Mouse (Mus musculus) liver, embryonic 12.5 days (tissue): ENCODE data around the gene Olfr1375. TPM values are rescaled to one million over a fixed set of nuclear protein-coding genes. Genes with fewer than 3 reads are reported as not detected.
"Not testable (repeated sequence)": the region's sequence is repeated elsewhere in the genome, so short reads cannot be mapped to it uniquely, and the experiment has no call there.

Experiments
- ATAC-seq: fragments of 200-750 bp; cut with Nextera tagmentation; 2 replicates; pipeline ENCODE4 v1.8.0; 2017; ENCODE audit warnings: moderate number of reproducible peaks, mild to moderate bottlenecking, moderate library complexity
- H3K27ac ChIP-seq: fragments of 300-500 bp; sonication (generic); 2 replicates; pipeline ENCODE4 v1.5.1; 2016; ENCODE audit warnings: mild to moderate bottlenecking
- H3K27me3 ChIP-seq: fragments of 300-500 bp; sonication (generic); replicated peaks from 2 replicates; pipeline ENCODE4 v1.6.1; 2016; ENCODE audit warnings: mild to moderate bottlenecking, moderate library complexity
- H3K36me3 ChIP-seq: fragments of 300-500 bp; sonication (generic); 2 replicates; pipeline ENCODE4 v1.6.1; 2016; ENCODE audit warnings: mild to moderate bottlenecking, moderate library complexity
- H3K4me1 ChIP-seq: fragments of 300-500 bp; sonication (generic); 2 replicates; pipeline ENCODE4 v1.6.1; 2016
- H3K4me2 ChIP-seq: fragments of 300-500 bp; sonication (generic); 2 replicates; pipeline ENCODE4 v1.6.1; 2016; ENCODE audit warnings: mild to moderate bottlenecking, moderate library complexity
- H3K4me3 ChIP-seq: fragments of 300-500 bp; sonication (generic); 2 replicates; pipeline ENCODE4 v1.5.1; 2016; ENCODE audit warnings: mild to moderate bottlenecking, moderate library complexity
- H3K9ac ChIP-seq: fragments of 300-500 bp; sonication (generic); 2 replicates; pipeline ENCODE4 v1.6.1; 2016; ENCODE audit warnings: mild to moderate bottlenecking, moderate library complexity
- H3K9me3 ChIP-seq: fragments of 300-500 bp; sonication (generic); replicated peaks from 2 replicates; pipeline ENCODE4 v1.6.1; 2016; ENCODE audit warnings: mild to moderate bottlenecking, moderate library complexity
- WGBS: fragments of 180-500 bp; shearing (Covaris S2); methylation state at CpG from one replicate; pipeline ENCODE4 v1.1.7; 2016; ENCODE audit not compliant: insufficient replicate concordance; 5-methylcytosine and 5-hydroxymethylcytosine counted together
- polyA plus RNA-seq: library from polyadenylated mRNA; unstranded; fragments of >200 nt; fragmentation: Nextera tagmentation; extraction: Ambion mirVana; gene quantifications from 2 replicates; pipeline ENCODE4 v1.2.1, GENCODE M21; 2016

Gene Olfr1375
- polyA plus RNA-seq = not detected in 2 replicates

DNA sequence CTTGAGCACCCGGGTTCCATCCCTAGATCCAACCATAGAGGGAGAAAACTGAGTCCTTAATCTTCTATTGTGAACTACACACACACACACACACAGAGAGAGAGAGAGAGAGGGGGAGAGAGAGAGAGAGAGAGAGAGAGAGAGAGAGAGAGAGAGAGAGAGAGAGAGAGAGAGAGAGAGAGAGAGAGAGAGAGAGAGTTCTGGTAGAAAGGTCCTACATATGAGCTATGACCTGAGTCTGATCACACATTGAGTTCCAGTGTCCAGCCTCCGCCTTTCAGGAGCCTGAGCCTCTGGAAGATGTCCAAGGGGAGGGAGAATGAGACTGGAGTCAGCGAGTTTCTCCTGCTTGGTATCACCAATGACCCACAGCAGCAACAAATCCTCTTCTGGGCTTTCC lies at the start of gene Olfr1375:
Olfr1375 (plus strand) TSS at position 301 of the 400 bp plus-strand sequence.
- not testable (repeated sequence) for H3K36me3 ChIP-seq, H3K4me2 ChIP-seq, ATAC-seq, H3K4me1 ChIP-seq, H3K9me3 ChIP-seq, H3K27ac ChIP-seq, H3K9ac ChIP-seq, H3K4me3 ChIP-seq, H3K27me3 ChIP-seq
- 59% methylated on average over 3 of the region's 3 CpGs for WGBS

DNA sequence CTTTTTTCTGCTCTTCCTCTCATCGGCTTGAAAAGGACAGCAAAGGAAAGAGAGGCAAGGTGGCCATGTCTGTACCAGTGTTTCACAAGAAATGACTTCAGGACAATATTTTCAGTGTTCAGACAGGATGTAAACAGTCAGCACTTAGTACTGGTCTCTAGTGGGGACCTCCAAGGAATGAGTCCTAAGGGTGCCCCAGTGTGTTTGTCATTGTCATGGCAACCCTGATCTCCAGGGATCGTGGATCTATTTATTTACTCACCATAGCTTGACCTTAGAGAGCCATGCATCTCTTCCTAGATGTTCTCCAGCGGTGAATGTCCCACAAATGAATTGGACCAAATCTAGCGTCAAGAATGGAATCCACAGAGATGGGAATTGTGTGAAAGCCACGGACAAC lies 44.6 kb upstream of the Olfr1375 start, which contains the start of gene Olfr51:
Olfr51 (plus strand) TSS at position 301 of the 400 bp plus-strand sequence.
- Histone ChIP-seq H3K27ac (no peak within 1 kb of the TSS), H3K4me2 (no peak within 1 kb of the TSS), H3K4me1 (no peaks in the 10 kb centered on the region), H3K4me3 (no peak within 1 kb of the TSS), H3K27me3 (no peaks in the 10 kb centered on the region), H3K9me3 (no peaks in the 10 kb centered on the region), H3K36me3 (no peaks in the 10 kb centered on the region), H3K9ac (no peak within 1 kb of the TSS)
- 52% methylated on average over 5 of the region's 5 CpGs for WGBS
- no peak for ATAC-seq

- ATAC-seq = no peak
- Histone ChIP-seq H3K9ac (no peak overlapping the region), H3K4me3 (no peak overlapping the region), H3K4me2 (no peak overlapping the region), H3K9me3 (no peaks in the 10 kb centered on the region), H3K27ac (no peak overlapping the region), H3K4me1 (no peaks in the 10 kb centered on the region), H3K27me3 (no peaks in the 10 kb centered on the region), H3K36me3 (no peaks in the 10 kb centered on the region)
- WGBS = 68% methylated on average over 5 of the region's 5 CpGs
Measured at GRCm38 (mm10) chr11:51011821-51012220, 36.1 kb upstream of the Olfr1375 start.

DNA sequence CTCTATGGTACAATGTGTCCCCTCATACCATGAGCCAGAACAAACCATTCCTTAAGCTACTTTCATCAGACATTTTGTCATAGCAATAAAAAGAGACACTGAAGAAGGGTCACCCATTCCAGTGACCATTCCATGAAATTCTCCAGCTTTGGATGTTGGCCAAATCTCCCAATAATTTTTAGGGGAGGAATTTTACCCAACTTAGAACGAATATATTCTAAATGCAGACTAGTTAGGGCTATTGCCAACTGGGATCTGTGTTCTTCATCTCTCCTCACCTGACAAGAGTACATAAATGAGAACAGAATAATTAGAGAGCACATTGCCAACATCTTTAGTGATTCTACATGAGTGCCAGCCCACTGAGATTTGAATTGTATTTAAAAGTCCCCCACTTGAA lies 34.0 kb upstream of the Olfr1375 start, which contains the start of gene Olfr54:
Olfr54 (plus strand) TSS at position 301 of the 400 bp plus-strand sequence.
- WGBS = 54% methylated on average over 1 of the region's 1 CpGs
- Histone ChIP-seq H3K9ac (no peak within 1 kb of the TSS), H3K9me3 (no peaks in the 10 kb centered on the region)

DNA sequence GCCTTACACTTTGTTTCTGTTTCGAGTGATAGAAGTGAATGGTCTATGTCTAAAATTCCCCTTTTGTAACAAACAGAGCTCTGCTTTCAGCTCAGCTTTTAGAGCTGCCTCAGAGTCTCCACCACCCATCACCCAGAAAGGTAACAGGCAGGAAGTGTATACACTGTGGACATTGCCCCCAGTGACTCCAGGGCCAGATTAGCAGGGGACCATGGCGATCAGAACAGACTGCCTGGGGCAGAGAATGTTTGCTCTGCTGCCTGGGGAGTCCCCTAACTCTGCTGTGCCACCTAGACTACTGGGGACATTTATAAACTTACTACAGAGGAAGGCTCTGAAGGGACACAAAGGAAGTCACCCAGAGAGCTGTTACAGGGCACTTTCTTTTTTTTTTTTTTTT lies 31.6 kb upstream of the Olfr1375 start:
- Histone ChIP-seq H3K4me3 (no peak overlapping the region), H3K4me2 (no peak overlapping the region), H3K9ac (no peak overlapping the region), H3K36me3 (no peaks in the 10 kb centered on the region), H3K27ac (no peak overlapping the region), H3K4me1 (no peaks in the 10 kb centered on the region), H3K9me3 (no peaks in the 10 kb centered on the region), H3K27me3 (no peaks in the 10 kb centered on the region)
- peak; percentile 71 for ATAC-seq
- 46% methylated on average over 2 of the region's 2 CpGs for WGBS

More for the DNA sequence above, 34.0 kb upstream of the Olfr1375 start, which contains the start of gene Olfr54:
- Histone ChIP-seq H3K27me3 (no peaks in the 10 kb centered on the region), H3K4me1 (no peaks in the 10 kb centered on the region), H3K4me2 (no peak within 1 kb of the TSS), H3K36me3 (no peaks in the 10 kb centered on the region), H3K27ac (no peak within 1 kb of the TSS), H3K4me3 (no peak within 1 kb of the TSS)
- ATAC-seq = no peak

DNA sequence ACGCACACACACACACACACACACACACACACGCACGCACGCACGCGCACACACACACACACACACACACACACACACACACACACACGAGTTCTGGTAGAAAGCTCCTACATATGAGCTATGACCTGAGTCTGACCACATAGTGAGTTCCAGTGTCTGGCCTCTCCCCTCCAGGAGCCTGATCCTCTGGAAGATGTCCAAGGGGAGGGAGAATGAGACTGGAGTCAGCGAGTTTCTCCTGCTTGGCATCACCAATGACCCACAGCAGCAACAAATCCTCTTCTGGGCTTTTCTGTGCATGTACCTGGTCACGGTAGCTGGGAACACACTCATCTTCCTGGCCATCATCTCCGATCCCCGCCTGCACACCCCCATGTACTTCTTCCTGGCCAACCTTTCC lies 21.1 kb upstream of the Olfr1375 start:
- H3K27me3 ChIP-seq, H3K9me3 ChIP-seq, H3K4me1 ChIP-seq, H3K4me2 ChIP-seq, H3K9ac ChIP-seq, H3K4me3 ChIP-seq, ATAC-seq, H3K27ac ChIP-seq, H3K36me3 ChIP-seq: not testable (repeated sequence)
- 67% methylated on average over 11 of the region's 11 CpGs for WGBS

GRCm38 (mm10) chr11:51029381-51029780 lies 18.5 kb upstream of the Olfr1375 start:
- not testable (repeated sequence) for H3K36me3 ChIP-seq, ATAC-seq, H3K4me2 ChIP-seq, H3K27ac ChIP-seq, H3K9ac ChIP-seq, H3K27me3 ChIP-seq, H3K9me3 ChIP-seq, H3K4me1 ChIP-seq, H3K4me3 ChIP-seq
- 60% methylated on average over 8 of the region's 8 CpGs for WGBS

DNA sequence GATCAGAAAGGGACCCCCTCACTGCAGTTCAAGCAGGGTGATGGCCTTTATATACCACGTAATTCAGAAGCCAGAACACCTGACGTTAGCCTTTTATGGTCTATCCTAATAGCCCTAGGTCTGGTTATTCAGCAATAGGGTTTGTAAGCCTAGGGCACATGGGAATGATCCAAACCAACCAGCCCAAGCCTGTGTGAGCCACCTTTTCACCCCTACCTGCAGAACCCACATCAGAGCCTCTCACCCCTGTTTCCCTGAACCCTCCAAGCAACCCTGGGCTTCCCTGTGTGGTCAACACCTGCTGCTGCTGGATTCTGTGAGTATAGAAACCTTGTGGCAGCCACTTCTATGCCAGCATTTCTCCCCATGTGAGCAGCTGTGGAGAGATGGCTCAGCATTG lies 17.7 kb upstream of the Olfr1375 start:
- Histone ChIP-seq H3K4me1 (no peaks in the 10 kb centered on the region), H3K4me2 (no peak overlapping the region), H3K9ac (no peak overlapping the region), H3K36me3 (no peaks in the 10 kb centered on the region), H3K27me3 (no peaks in the 10 kb centered on the region), H3K9me3 (no peaks in the 10 kb centered on the region), H3K4me3 (no peak overlapping the region), H3K27ac (no peak overlapping the region)
- ATAC-seq = no peak
- 51% methylated on average over 2 of the region's 2 CpGs for WGBS

DNA sequence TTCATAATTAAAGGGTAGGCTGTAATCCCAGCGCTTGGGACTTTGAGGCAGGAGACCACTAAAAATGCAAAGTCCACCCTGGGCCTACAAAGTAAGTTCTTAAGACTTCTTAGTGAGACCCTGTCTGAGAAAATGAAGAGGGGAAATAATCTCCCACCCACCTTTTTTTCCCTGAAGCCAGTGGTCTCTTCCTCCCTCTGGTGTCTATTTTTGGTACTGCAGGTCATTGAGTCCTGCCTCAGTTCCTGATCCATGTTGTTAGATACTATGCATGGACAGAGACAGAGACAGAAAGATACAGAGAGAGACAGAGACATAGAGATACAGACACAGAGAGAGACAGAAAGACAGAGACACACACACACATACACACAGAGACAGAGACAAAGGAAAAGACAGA lies 15.1 kb upstream of the Olfr1375 start:
- no peaks in the 10 kb centered on the region for H3K9me3 ChIP-seq
- no peaks in the 10 kb centered on the region for H3K27me3 ChIP-seq
- no peak overlapping the region for H3K27ac ChIP-seq
- no peak for ATAC-seq
- H3K4me2 ChIP-seq = no peak overlapping the region
- no peak overlapping the region for H3K9ac ChIP-seq
- no peaks in the 10 kb centered on the region for H3K36me3 ChIP-seq
- H3K4me1 ChIP-seq = no peaks in the 10 kb centered on the region
- WGBS = 23% methylated on average over 1 of the region's 1 CpGs
- H3K4me3 ChIP-seq = no peak overlapping the region

DNA sequence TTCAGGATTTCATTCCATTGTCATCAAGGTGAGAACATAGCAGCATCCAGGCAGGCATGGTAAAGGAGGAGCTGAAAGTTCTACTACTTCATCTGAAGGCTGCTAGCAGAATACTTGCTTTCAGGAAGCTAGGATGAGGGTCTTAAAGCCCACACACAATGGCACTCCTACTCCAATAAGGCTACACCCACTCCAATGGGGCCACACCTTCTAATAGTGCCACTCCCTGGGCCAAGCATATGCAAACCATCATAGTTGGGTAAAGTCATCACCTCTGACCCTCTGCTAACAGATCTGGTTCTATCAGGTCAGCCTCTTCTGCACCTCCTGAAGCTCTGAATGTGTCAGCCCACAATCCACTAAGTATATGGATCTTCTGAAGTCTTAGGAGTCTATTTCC lies 13.8 kb upstream of the Olfr1375 start:
- H3K36me3 ChIP-seq, H3K27me3 ChIP-seq, H3K9ac ChIP-seq, H3K9me3 ChIP-seq, H3K4me3 ChIP-seq, H3K27ac ChIP-seq, ATAC-seq, H3K4me2 ChIP-seq, H3K4me1 ChIP-seq: not testable (repeated sequence)

DNA sequence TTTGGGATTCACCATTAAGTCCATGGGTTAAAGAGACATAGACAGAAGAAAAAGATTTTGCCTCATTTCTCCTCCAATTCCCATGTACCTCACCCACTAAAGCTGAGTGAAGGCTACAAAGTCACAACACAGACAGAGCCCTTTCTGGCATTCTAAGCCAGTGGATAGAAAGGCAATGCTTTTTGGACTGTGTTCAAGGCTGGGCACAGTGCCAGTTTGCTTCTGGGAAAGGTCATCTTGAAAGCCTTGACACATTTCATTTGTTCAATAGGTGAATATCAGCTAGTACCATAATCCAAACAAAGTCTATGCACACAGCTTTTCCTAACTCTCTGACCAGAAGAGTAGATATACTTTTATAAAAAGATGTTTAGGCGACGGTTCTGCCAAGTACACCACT lies 12.0 kb upstream of the Olfr1375 start:
- no peak for ATAC-seq
- Histone ChIP-seq H3K9ac (no peak overlapping the region), H3K4me2 (no peak overlapping the region), H3K4me1 (no peaks in the 10 kb centered on the region), H3K9me3 (no peaks in the 10 kb centered on the region), H3K4me3 (no peak overlapping the region), H3K27ac (no peak overlapping the region), H3K27me3 (no peaks in the 10 kb centered on the region), H3K36me3 (no peaks in the 10 kb centered on the region)
- 84% methylated on average over 2 of the region's 2 CpGs for WGBS

DNA sequence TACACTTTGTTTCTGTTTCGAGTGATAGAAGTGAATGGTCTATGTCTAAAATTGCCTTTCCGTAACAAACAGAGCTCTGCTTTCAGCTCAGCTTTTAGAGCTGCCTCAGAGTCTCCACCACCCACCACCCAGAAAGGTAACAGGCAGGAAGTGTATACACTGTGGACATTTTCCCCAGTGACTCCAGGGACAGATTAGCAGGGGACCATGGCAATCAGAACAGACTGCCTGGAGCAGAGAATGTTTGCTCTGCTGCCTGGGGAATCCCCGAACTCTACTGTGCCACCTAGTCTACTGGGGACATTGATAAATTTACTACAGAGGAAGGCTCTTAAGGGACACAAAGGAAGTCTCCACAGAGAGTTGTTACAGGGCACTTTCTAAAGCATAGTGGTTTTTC lies 3.1 kb upstream of the Olfr1375 start:
- not testable (repeated sequence) for H3K27ac ChIP-seq, H3K4me1 ChIP-seq, H3K9me3 ChIP-seq, H3K27me3 ChIP-seq, H3K4me3 ChIP-seq, H3K9ac ChIP-seq, H3K4me2 ChIP-seq, H3K36me3 ChIP-seq
- peak; percentile 37; the same call in 1 of the 2 replicates for ATAC-seq
- 56% methylated on average over 3 of the region's 3 CpGs for WGBS

- Histone ChIP-seq H3K4me1 (no peaks in the 10 kb centered on the region), H3K36me3 (no peaks in the 10 kb centered on the region), H3K4me3 (no peak overlapping the region), H3K9ac (no peak overlapping the region), H3K9me3 (no peaks in the 10 kb centered on the region), H3K27ac (no peak overlapping the region), H3K27me3 (no peaks in the 10 kb centered on the region), H3K4me2 (no peak overlapping the region)
- WGBS = 51% methylated on average over 2 of the region's 2 CpGs
- no peak for ATAC-seq
Measured at GRCm38 (mm10) chr11:51051678-51052077, 3.8 kb downstream of the Olfr1375 start.
